Mouse (Mus musculus) MEL (cell line): ENCODE results near the gene Gm17374. TPM values are rescaled to one million over a fixed set of nuclear protein-coding genes. Genes with fewer than 3 reads are reported as not detected.

Source experiments
- DNase-seq: peaks from one replicate; pipeline ENCODE4 v3.0.0; 2011; ENCODE audit warnings: low read depth, low spot score
- H3K27ac ChIP-seq: 2 replicates; pipeline ENCODE4 v1.5.1; 2012; ENCODE audit warnings: low read depth, mild to moderate bottlenecking, control low read depth, low read length, moderate library complexity; ENCODE audit not compliant: control insufficient read depth
- H3K27me3 ChIP-seq, 2 experiments: fragments of 150-350 bp in 1 of 2; sonication (generic) in 1 of 2; 2 replicates each; pipeline ENCODE4 v1.6.1; 2012; ENCODE audit warnings: low read length in 2 of 2, mild to moderate bottlenecking in 2 of 2, improper control_type of control experiment in 1 of 2, moderate library complexity in 1 of 2; ENCODE audit not compliant: insufficient read depth in 2 of 2, control insufficient read depth in 1 of 2
- H3K36me3 ChIP-seq, 2 experiments: 2 replicates each; pipeline ENCODE4 v1.6.1; 2012 to 2014; ENCODE audit warnings: low read length in 2 of 2, improper control_type of control experiment in 1 of 2, inconsistent platforms in 1 of 2, mild to moderate bottlenecking in 1 of 2; ENCODE audit not compliant: insufficient read depth in 2 of 2, control insufficient read depth in 1 of 2
- H3K4me1 ChIP-seq, 2 experiments: fragments of 150-350 bp in 1 of 2; sonication (generic) in 1 of 2; 2 replicates each; pipeline ENCODE4 v1.6.1; 2012; ENCODE audit warnings: low read length in 2 of 2, improper control_type of control experiment in 1 of 2, mild to moderate bottlenecking in 1 of 2; ENCODE audit not compliant: insufficient read depth in 2 of 2, control insufficient read depth in 1 of 2
- H3K4me3 ChIP-seq, 2 experiments: fragments of 150-350 bp in 1 of 2; sonication (generic) in 1 of 2; 2 replicates each; pipeline ENCODE4 v1.5.1; 2012; ENCODE audit warnings: low read depth in 2 of 2, low read length in 2 of 2, mild to moderate bottlenecking in 2 of 2, moderate library complexity in 2 of 2, control low read depth in 1 of 2, improper control_type of control experiment in 1 of 2; ENCODE audit not compliant: control insufficient read depth in 1 of 2, insufficient read depth in 1 of 2
- H3K79me2 ChIP-seq: 2 replicates; pipeline ENCODE4 v1.6.1; 2012; ENCODE audit warnings: mild to moderate bottlenecking, low read length, moderate library complexity; ENCODE audit not compliant: control insufficient read depth, poor library complexity, insufficient read depth
- H3K9ac ChIP-seq: 2 replicates; pipeline ENCODE4 v1.6.1; 2012; ENCODE audit warnings: low read depth, mild to moderate bottlenecking, control low read depth, low read length, moderate library complexity; ENCODE audit not compliant: control insufficient read depth, poor library complexity, severe bottlenecking
- H3K9me3 ChIP-seq: fragments of 150-350 bp; sonication (generic); replicated peaks from 2 replicates; pipeline ENCODE4 v1.6.1; 2012; ENCODE audit warnings: mild to moderate bottlenecking, low read length, improper control_type of control experiment, moderate library complexity; ENCODE audit not compliant: insufficient read depth
- BHLHE40 ChIP-seq: IDR thresholded peaks from 2 replicates; pipeline ENCODE4 v1.6.1; 2012; ENCODE audit warnings: low read depth, mild to moderate bottlenecking, inconsistent platforms, low read length, improper control_type of control experiment, borderline replicate concordance
- ELF1 ChIP-seq: IDR thresholded peaks from 2 replicates; pipeline ENCODE4 v1.6.1; 2014; ENCODE audit warnings: low read depth, mild to moderate bottlenecking, inconsistent platforms, low read length, improper control_type of control experiment, moderate library complexity
- EP300 ChIP-seq, 2 experiments: IDR thresholded peaks; 2 replicates each; pipeline ENCODE4 v1.6.1; 2011; ENCODE audit warnings: improper control_type of control experiment in 2 of 2, low read length in 2 of 2, low read depth in 1 of 2, mild to moderate bottlenecking in 1 of 2
- GABPA ChIP-seq: IDR thresholded peaks from 2 replicates; pipeline ENCODE4 v1.6.1; 2012; ENCODE audit warnings: low read depth, mild to moderate bottlenecking, inconsistent platforms, low read length, improper control_type of control experiment, moderate library complexity
- HCFC1 ChIP-seq: IDR thresholded peaks from 2 replicates; pipeline ENCODE4 v1.6.1; 2012; ENCODE audit warnings: low read depth, mild to moderate bottlenecking, inconsistent platforms, low read length, improper control_type of control experiment, moderate library complexity
- KAT2A ChIP-seq: conservative IDR thresholded peaks from 2 replicates; pipeline ENCODE4 v1.6.1; 2012; ENCODE audit warnings: low read depth, low read length, improper control_type of control experiment, inconsistent platforms
- MAX ChIP-seq: IDR thresholded peaks from 2 replicates; pipeline ENCODE4 v1.6.1; 2011; ENCODE audit warnings: low read length, improper control_type of control experiment
- MAZ ChIP-seq: IDR thresholded peaks from 2 replicates; pipeline ENCODE4 v1.6.1; 2012; ENCODE audit warnings: low read depth, mild to moderate bottlenecking, inconsistent platforms, low read length, improper control_type of control experiment
- MEF2A ChIP-seq: IDR thresholded peaks from 2 replicates; pipeline ENCODE4 v1.6.1; 2014; ENCODE audit warnings: low read depth, mild to moderate bottlenecking, inconsistent platforms, low read length, improper control_type of control experiment; ENCODE audit not compliant: poor library complexity, insufficient replicate concordance, severe bottlenecking; ENCODE audit errors: extremely low read depth
- MXI1 ChIP-seq: IDR thresholded peaks from 2 replicates; pipeline ENCODE4 v1.6.1; 2011; ENCODE audit warnings: mild to moderate bottlenecking, low read depth, low read length, improper control_type of control experiment
- MYB ChIP-seq: IDR thresholded peaks from 2 replicates; pipeline ENCODE4 v1.6.1; 2011; ENCODE audit warnings: mild to moderate bottlenecking, low read depth, low read length, improper control_type of control experiment
- MYC ChIP-seq: IDR thresholded peaks from 2 replicates; pipeline ENCODE4 v1.6.1; 2011; ENCODE audit warnings: low read depth, mild to moderate bottlenecking, low read length, improper control_type of control experiment, moderate library complexity
- NELFE ChIP-seq: IDR thresholded peaks from 2 replicates; pipeline ENCODE4 v1.6.1; 2011; ENCODE audit warnings: low read depth, low read length, improper control_type of control experiment
- NRF1 ChIP-seq: IDR thresholded peaks from 2 replicates; pipeline ENCODE4 v1.6.1; 2014; ENCODE audit warnings: low read depth, mild to moderate bottlenecking, inconsistent platforms, low read length, improper control_type of control experiment, moderate library complexity; ENCODE audit not compliant: poor library complexity, insufficient read depth, severe bottlenecking
- POLR2A ChIP-seq, 2 experiments: IDR thresholded peaks; 2 replicates each; pipeline ENCODE4 v1.6.1; 2011 to 2012; ENCODE audit warnings: low read length in 2 of 2, mild to moderate bottlenecking in 2 of 2, control low read depth in 1 of 2, improper control_type of control experiment in 1 of 2, low read depth in 1 of 2, moderate library complexity in 1 of 2; ENCODE audit not compliant: control insufficient read depth in 1 of 2, insufficient read depth in 1 of 2, poor library complexity in 1 of 2
- POLR2AphosphoS2 ChIP-seq: IDR thresholded peaks from 2 replicates; pipeline ENCODE4 v1.6.1; 2011; ENCODE audit warnings: low read length, improper control_type of control experiment
- RCOR1 ChIP-seq: IDR thresholded peaks from 2 replicates; pipeline ENCODE4 v1.6.1; 2012; ENCODE audit warnings: low read depth, mild to moderate bottlenecking, inconsistent platforms, low read length, improper control_type of control experiment
- SIN3A ChIP-seq: IDR thresholded peaks from 2 replicates; pipeline ENCODE4 v1.6.1; 2012; ENCODE audit warnings: low read length, improper control_type of control experiment, inconsistent platforms
- TAL1 ChIP-seq: IDR thresholded peaks from 2 replicates; pipeline ENCODE4 v1.6.1; 2012; ENCODE audit warnings: mild to moderate bottlenecking, inconsistent platforms, low read length, moderate library complexity, mixed read lengths
- TBP ChIP-seq: IDR thresholded peaks from 2 replicates; pipeline ENCODE4 v1.8.0; 2011; ENCODE audit warnings: low read depth, low read length, improper control_type of control experiment
- TCF12 ChIP-seq: IDR thresholded peaks from 2 replicates; pipeline ENCODE4 v1.6.1; 2014; ENCODE audit warnings: low read depth, mild to moderate bottlenecking, inconsistent platforms, low read length, improper control_type of control experiment, moderate library complexity
- USF2 ChIP-seq, 2 experiments: IDR thresholded peaks; 2 replicates each; pipeline ENCODE4 v1.6.1; 2011 to 2012; ENCODE audit warnings: improper control_type of control experiment in 2 of 2, low read length in 2 of 2, borderline replicate concordance in 1 of 2, inconsistent platforms in 1 of 2, low read depth in 1 of 2, mild to moderate bottlenecking in 1 of 2; ENCODE audit not compliant: insufficient read depth in 1 of 2
- ZKSCAN1 ChIP-seq: IDR thresholded peaks from 2 replicates; pipeline ENCODE4 v1.6.1; 2012; ENCODE audit warnings: low read depth, mild to moderate bottlenecking, inconsistent platforms, low read length, improper control_type of control experiment, moderate library complexity
- ZMIZ1 ChIP-seq: IDR thresholded peaks from 2 replicates; pipeline ENCODE4 v1.6.1; 2012; ENCODE audit warnings: low read depth, mild to moderate bottlenecking, inconsistent platforms, low read length, improper control_type of control experiment, moderate library complexity
- polyA plus RNA-seq, 2 experiments: library from polyadenylated mRNA; stranded (reverse) in 1 of 2; unstranded in 1 of 2; fragments of >175 nt in 1 of 2; fragments of >200 nt in 1 of 2; gene quantifications; 2 replicates each; pipeline versions ENCODE4 v1.2.1 to v1.2.4; 2012; ENCODE audit warnings: low replicate concordance in 2 of 2, low read depth in 1 of 2; ENCODE audit not compliant: insufficient read length in 2 of 2, insufficient read depth in 1 of 2, missing spikeins in 1 of 2
- total RNA-seq: library from RNA; depleted of rRNA; stranded (reverse); fragments of 300-350 nt; gene quantifications from 2 replicates; pipeline ENCODE4 v1.2.3, GENCODE M21; 2012

Gene Gm17374
- total and polyA plus RNA-seq, 3 experiments, result not detected

DNA sequence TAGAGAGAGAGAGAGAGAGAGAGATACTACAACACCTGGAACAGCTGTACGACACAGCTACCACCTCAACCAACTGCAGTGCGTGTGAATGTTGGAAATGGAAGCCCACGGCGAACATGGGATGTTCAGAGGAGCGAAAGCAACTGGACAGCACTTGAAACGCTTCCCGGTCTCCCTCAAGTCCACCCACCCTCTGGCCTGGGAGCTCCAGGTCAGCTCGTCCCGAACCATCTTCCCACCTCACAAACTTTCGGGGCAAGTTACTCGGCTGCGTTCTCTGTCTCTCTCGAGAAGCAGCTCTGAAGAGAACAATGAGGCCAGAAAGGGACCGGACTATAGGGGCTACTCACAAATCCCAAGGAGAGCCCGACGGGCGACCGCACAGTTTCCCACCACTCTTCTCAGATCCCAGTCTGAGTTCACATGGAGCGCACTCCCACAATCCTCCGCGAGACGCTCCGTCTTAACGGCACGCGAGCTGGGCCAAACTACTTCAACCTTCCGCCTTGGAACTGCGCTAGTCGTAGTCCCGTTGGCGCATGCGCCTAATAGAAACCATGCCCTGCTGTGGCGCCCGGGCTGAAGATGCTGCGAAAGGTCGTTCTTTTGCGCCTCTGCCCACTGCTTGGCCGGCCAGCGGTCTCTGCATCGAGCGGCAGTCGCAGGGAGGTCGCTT, 18.4 kb downstream of the Gm17374 start, which contains the start of the genes Esf1 and Ndufaf5:
TSS of gene Esf1 (minus strand) at position 438 of the 676 bp plus-strand sequence.
TSS of gene Ndufaf5 (plus strand) at position 523 of the 676 bp plus-strand sequence.
- Histone ChIP-seq H3K9me3 (no peaks in the 10 kb centered on the region), H3K9ac (peak within 1 kb of the TSS; percentile 99), H3K36me3 (peaks cover 12 to 31% of the 10 kb centered on the region in 2 experiments; a peak in 3 of 4 replicates), H3K27ac (peak within 1 kb of the TSS; percentile 72), H3K27me3 (no peaks in the 10 kb centered on the region), H3K4me1 (peaks cover 0 to 19% of the 10 kb centered on the region in 2 experiments; a peak in 2 of 4 replicates), H3K4me3 (peak within 1 kb of the TSS; percentile 89 to 98), H3K79me2 (peaks cover 34% of the 10 kb centered on the region)
- peak; percentile 98 for DNase-seq
- TF ChIP-seq USF2 (IDR thresholded peaks at IDR 0.05; ENCODE audit: borderline replicate concordance in 1 of 2, insufficient read depth in 1 of 2, low read depth in 1 of 2, low read length in 2 of 2), result no peak
- TF ChIP-seq SIN3A, result peak; percentile 97
- peak in 1 of 2 experiments; percentile 35; a peak in 1 of 4 replicates for TF ChIP-seq EP300 (IDR thresholded peaks at IDR 0.05; ENCODE audit: low read depth in 1 of 2, low read length in 2 of 2)
- TF ChIP-seq MXI1, result peak; percentile 98
- peak; percentile 49; the same call in 1 of the 2 replicates for TF ChIP-seq TCF12
- TF ChIP-seq GABPA, result 0 out of 2 replicates have a peak, but pooled peaks have one; percentile 30
- peak; percentile 76 for TF ChIP-seq NRF1
- peak; percentile 85 for TF ChIP-seq NELFE
- TF ChIP-seq ZMIZ1, result peak; percentile 82
- no peak for TF ChIP-seq ZKSCAN1
- peak; percentile 82 for TF ChIP-seq KAT2A
- peak; percentile 86 for TF ChIP-seq MAX
- TF ChIP-seq MYC, result peak; percentile 97
- TF ChIP-seq TBP, result peak; percentile 80
- no peak for TF ChIP-seq MYB
- TF ChIP-seq POLR2AphosphoS2, result peak; percentile 78; the same call in 1 of the 2 replicates
- TF ChIP-seq MEF2A, result 0 out of 2 replicates have a peak, but pooled peaks have one; percentile 47
- TF ChIP-seq HCFC1, result peak; percentile 95
- 0 out of 2 replicates have a peak, but pooled peaks have one; percentile 58 for TF ChIP-seq MAZ
- TF ChIP-seq POLR2A (IDR thresholded peaks at IDR 0.05; ENCODE audit: control insufficient read depth in 1 of 2, insufficient read depth in 1 of 2, low read depth in 1 of 2, low read length in 2 of 2, poor library complexity in 1 of 2), result peak; percentile 78 to 88; a peak in 3 of 4 replicates
- no peak for TF ChIP-seq TAL1
- TF ChIP-seq BHLHE40, result no peak
- 0 out of 2 replicates have a peak, but pooled peaks have one; percentile 33 for TF ChIP-seq RCOR1
- peak; percentile 85 for TF ChIP-seq ELF1
